Mouse (Mus musculus) hindbrain, embryonic 10.5 days (tissue): Measurements from ENCODE around the gene Dpy19l1. TPM values are rescaled to one million over a fixed set of nuclear protein-coding genes. Genes with fewer than 3 reads are reported as not detected.

Experiments used
- DNase-seq: peaks from one replicate; pipeline ENCODE4 v3.0.0-alpha.2; 2017; ENCODE audit warnings: low spot score
- H3K27ac ChIP-seq: fragments of 300-500 bp; sonication (generic); 2 replicates; pipeline ENCODE4 v1.5.1; 2016; ENCODE audit warnings: mild to moderate bottlenecking, moderate library complexity
- H3K27me3 ChIP-seq: fragments of 300-500 bp; sonication (generic); 2 replicates; pipeline ENCODE4 v1.6.1; 2016; ENCODE audit warnings: mild to moderate bottlenecking; ENCODE audit not compliant: poor library complexity, insufficient read depth, severe bottlenecking
- H3K36me3 ChIP-seq: fragments of 300-500 bp; sonication (generic); 2 replicates; pipeline ENCODE4 v1.6.1; 2016; ENCODE audit warnings: mild to moderate bottlenecking, moderate library complexity
- H3K4me1 ChIP-seq: fragments of 300-500 bp; sonication (generic); replicated peaks from 2 replicates; pipeline ENCODE4 v1.6.1; 2016; ENCODE audit warnings: mild to moderate bottlenecking
- H3K4me3 ChIP-seq: fragments of 300-500 bp; sonication (generic); 2 replicates; pipeline ENCODE4 v1.5.1; 2016; ENCODE audit warnings: mild to moderate bottlenecking, moderate library complexity
- H3K9me3 ChIP-seq: fragments of 300-500 bp; sonication (generic); 2 replicates; pipeline ENCODE4 v1.6.1; 2016; ENCODE audit warnings: mild to moderate bottlenecking, moderate library complexity
- WGBS: fragments of 180-500 bp; shearing (Covaris S2); methylation state at CpG from one replicate; pipeline ENCODE4 v1.1.7; 2016; 5-methylcytosine and 5-hydroxymethylcytosine counted together
- polyA plus RNA-seq: library from polyadenylated mRNA; unstranded; fragments of >200 nt; fragmentation: Nextera tagmentation; extraction: Ambion mirVana; gene quantifications from 2 replicates; pipeline ENCODE4 v1.2.1, GENCODE M21; 2016

The Dpy19l1 gene
- polyA plus RNA-seq, 1 experiment from 2014 or later = 4.9 TPM

GRCm38 (mm10) chr9:24453833-24454232 is 49.1 kb downstream of the Dpy19l1 start:
- WGBS = 91% methylated on average over 12 of the region's 12 CpGs
- Histone ChIP-seq H3K36me3 (peaks cover 5% of the 10 kb centered on the region; the same call in 1 of the 2 replicates), H3K27ac (no peak overlapping the region), H3K4me1 (no peaks in the 10 kb centered on the region), H3K9me3 (no peaks in the 10 kb centered on the region), H3K27me3 (no peaks in the 10 kb centered on the region), H3K4me3 (no peak overlapping the region)
- no peak for DNase-seq

DNA sequence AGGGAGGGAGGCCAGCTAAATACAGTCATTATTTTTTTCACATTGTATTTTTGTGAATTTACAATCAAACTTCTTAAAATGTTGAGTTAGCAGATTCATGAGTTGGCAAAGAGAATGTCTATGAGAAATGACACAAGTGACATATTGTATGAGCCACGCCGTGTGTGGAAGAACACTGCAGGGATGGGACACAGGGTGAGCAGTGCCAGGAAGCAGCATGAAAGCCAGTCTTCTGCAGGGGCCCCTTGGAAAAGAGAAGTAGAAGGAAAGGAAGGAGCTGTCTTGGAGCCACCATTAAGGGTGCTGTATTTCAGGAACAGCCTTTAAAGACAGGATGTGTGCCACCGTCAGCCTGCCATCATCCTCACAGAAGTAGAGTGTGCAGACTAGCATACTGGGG is 52.0 kb downstream of the Dpy19l1 start:
- Histone ChIP-seq H3K36me3 (peaks cover 12% of the 10 kb centered on the region; the same call in 1 of the 2 replicates), H3K4me1 (no peaks in the 10 kb centered on the region), H3K9me3 (no peaks in the 10 kb centered on the region), H3K27ac (no peak overlapping the region), H3K4me3 (no peak overlapping the region), H3K27me3 (no peaks in the 10 kb centered on the region)
- no peak for DNase-seq
- WGBS = 93% methylated on average over 3 of the region's 3 CpGs

DNA sequence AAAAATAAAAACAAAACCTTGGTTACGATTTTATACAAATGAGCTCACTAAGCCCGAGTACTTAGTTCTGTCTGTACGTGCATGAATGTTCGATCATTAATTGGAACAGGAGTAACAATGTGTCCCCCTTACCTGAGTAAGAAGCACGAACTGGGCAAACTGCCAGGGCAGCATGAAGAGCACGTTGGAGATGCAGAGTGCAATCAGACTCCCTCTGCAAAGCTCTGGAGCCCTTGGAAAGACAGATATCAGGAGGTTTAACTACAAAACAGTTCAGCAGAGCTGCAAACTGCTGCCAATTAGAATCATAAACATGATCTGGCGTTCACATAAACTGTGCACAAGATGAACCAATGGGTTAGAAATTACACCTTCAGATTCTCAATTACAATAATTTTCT is 52.4 kb downstream of the Dpy19l1 start:
- Histone ChIP-seq H3K9me3 (no peaks in the 10 kb centered on the region), H3K36me3 (peaks cover 12% of the 10 kb centered on the region; the same call in 1 of the 2 replicates), H3K27ac (no peak overlapping the region), H3K27me3 (no peaks in the 10 kb centered on the region), H3K4me1 (no peaks in the 10 kb centered on the region), H3K4me3 (no peak overlapping the region)
- no peak for DNase-seq
- 92% methylated on average over 7 of the region's 7 CpGs for WGBS

- no peak for DNase-seq
- Histone ChIP-seq H3K9me3 (no peaks in the 10 kb centered on the region), H3K4me3 (no peak overlapping the region), H3K27ac (no peak overlapping the region), H3K36me3 (no peaks in the 10 kb centered on the region), H3K4me1 (0 out of 2 replicates have a peak, but pooled peaks cover 5% of the 10 kb centered on the region), H3K27me3 (no peaks in the 10 kb centered on the region)
- 79% methylated on average over 2 of the region's 2 CpGs for WGBS
Observed at GRCm38 (mm10) chr9:24434901-24435300, 68.0 kb downstream of the Dpy19l1 start.

- Histone ChIP-seq H3K27ac (no peak overlapping the region), H3K9me3 (no peaks in the 10 kb centered on the region), H3K4me3 (no peak overlapping the region), H3K4me1 (0 out of 2 replicates have a peak, but pooled peaks cover 4% of the 10 kb centered on the region), H3K27me3 (no peaks in the 10 kb centered on the region), H3K36me3 (peaks cover 6% of the 10 kb centered on the region; the same call in 1 of the 2 replicates)
- no peak for DNase-seq
Observed at GRCm38 (mm10) chr9:24429721-24430120, 73.2 kb downstream of the Dpy19l1 start.

DNA sequence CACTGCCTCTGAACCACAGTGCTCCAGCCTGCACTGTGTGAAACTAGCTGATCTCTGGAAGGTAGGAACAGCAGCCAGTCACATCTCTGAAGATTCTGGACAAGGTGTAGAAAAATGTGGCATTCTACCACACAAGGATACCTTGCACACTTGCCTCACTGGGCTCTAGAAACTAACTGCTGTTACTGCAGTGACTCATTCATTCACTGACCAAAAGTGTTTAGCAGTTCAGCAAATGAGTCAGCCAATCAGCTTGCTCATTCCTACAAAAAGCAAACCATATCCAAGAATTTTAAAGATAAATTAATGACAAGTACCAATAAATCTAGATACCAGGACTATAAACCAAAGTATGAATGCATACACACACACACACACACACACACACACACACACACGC is 77.3 kb downstream of the Dpy19l1 start:
- Histone ChIP-seq H3K4me3 (no peak overlapping the region), H3K27ac (no peak overlapping the region), H3K9me3 (no peaks in the 10 kb centered on the region), H3K4me1 (no peaks in the 10 kb centered on the region), H3K36me3 (peaks cover 33% of the 10 kb centered on the region), H3K27me3 (no peaks in the 10 kb centered on the region)
- 94% methylated on average over 1 of the region's 1 CpGs for WGBS
- no peak for DNase-seq

GRCm38 (mm10) chr9:24423241-24423640 is 79.7 kb downstream of the Dpy19l1 start:
- H3K4me1 ChIP-seq = no peaks in the 10 kb centered on the region
- no peaks in the 10 kb centered on the region for H3K27me3 ChIP-seq
- no peak for DNase-seq
- peaks cover 48% of the 10 kb centered on the region for H3K36me3 ChIP-seq
- no peak overlapping the region for H3K4me3 ChIP-seq
- 95% methylated on average over 8 of the region's 8 CpGs for whole genome bisulfite sequencing
- H3K9me3 ChIP-seq = no peaks in the 10 kb centered on the region
- H3K27ac ChIP-seq = no peak overlapping the region

GRCm38 (mm10) chr9:24421888-24422287 is 81.1 kb downstream of the Dpy19l1 start:
- Histone ChIP-seq H3K4me3 (no peak overlapping the region), H3K9me3 (no peaks in the 10 kb centered on the region), H3K27ac (no peak overlapping the region), H3K27me3 (no peaks in the 10 kb centered on the region), H3K36me3 (peaks cover 55% of the 10 kb centered on the region), H3K4me1 (no peaks in the 10 kb centered on the region)
- WGBS = 83% methylated on average over 1 of the region's 1 CpGs
- DNase-seq = no peak

GRCm38 (mm10) chr9:24421221-24421620 is 81.7 kb downstream of the Dpy19l1 start:
- no peak overlapping the region for H3K27ac ChIP-seq
- no peak overlapping the region for H3K4me3 ChIP-seq
- H3K36me3 ChIP-seq = peaks cover 55% of the 10 kb centered on the region
- 96% methylated on average over 3 of the region's 3 CpGs for WGBS
- no peaks in the 10 kb centered on the region for H3K9me3 ChIP-seq
- no peak for DNase-seq
- H3K27me3 ChIP-seq = no peaks in the 10 kb centered on the region
- no peaks in the 10 kb centered on the region for H3K4me1 ChIP-seq

GRCm38 (mm10) chr9:24420144-24420543 is 82.8 kb downstream of the Dpy19l1 start:
- Histone ChIP-seq H3K9me3 (no peaks in the 10 kb centered on the region), H3K36me3 (peaks cover 55% of the 10 kb centered on the region), H3K27ac (no peak overlapping the region), H3K27me3 (no peaks in the 10 kb centered on the region), H3K4me1 (no peaks in the 10 kb centered on the region), H3K4me3 (no peak overlapping the region)
- WGBS = 95% methylated on average over 4 of the region's 4 CpGs
- no peak for DNase-seq

DNA sequence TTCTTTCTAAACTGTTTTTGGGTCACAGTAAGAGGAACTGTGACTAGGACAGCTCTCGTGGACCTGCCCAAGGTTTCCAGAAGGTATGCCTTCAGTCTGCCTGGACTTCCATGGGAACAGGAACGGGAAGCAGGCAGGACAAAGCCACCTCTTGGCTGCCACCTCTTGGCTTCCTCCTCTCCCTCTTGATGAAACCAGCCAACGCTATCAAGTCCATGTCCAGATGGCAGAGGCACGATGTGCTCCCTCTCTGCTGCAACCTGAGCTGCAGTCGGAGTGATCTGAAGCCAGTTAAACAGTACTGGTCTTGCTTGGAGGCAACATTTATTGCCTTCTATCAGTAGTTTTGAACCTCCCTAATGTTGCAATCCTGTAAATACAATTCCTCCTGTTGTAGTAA is 84.7 kb downstream of the Dpy19l1 start:
- WGBS = 92% methylated on average over 5 of the region's 5 CpGs

GRCm38 (mm10) chr9:24411483-24411882 is 91.5 kb downstream of the Dpy19l1 start:
- H3K4me1 ChIP-seq = no peaks in the 10 kb centered on the region
- no peak overlapping the region for H3K27ac ChIP-seq
- H3K27me3 ChIP-seq = no peaks in the 10 kb centered on the region
- DNase-seq = no peak
- H3K36me3 ChIP-seq = peaks cover 11% of the 10 kb centered on the region
- no peaks in the 10 kb centered on the region for H3K9me3 ChIP-seq
- 95% methylated on average over 8 of the region's 8 CpGs for WGBS
- H3K4me3 ChIP-seq = no peak overlapping the region

More for the DNA sequence above, 84.7 kb downstream of the Dpy19l1 start:
- no peak overlapping the region for H3K27ac ChIP-seq
- no peaks in the 10 kb centered on the region for H3K9me3 ChIP-seq
- no peak overlapping the region for H3K4me3 ChIP-seq
- DNase-seq = no peak
- no peaks in the 10 kb centered on the region for H3K4me1 ChIP-seq
- H3K27me3 ChIP-seq = no peaks in the 10 kb centered on the region
- peaks cover 55% of the 10 kb centered on the region for H3K36me3 ChIP-seq

GRCm38 (mm10) chr9:24410439-24410838 is 92.5 kb downstream of the Dpy19l1 start:
- H3K27ac ChIP-seq = no peak overlapping the region
- H3K36me3 ChIP-seq = peaks cover 11% of the 10 kb centered on the region
- H3K9me3 ChIP-seq = no peaks in the 10 kb centered on the region
- 87% methylated on average over 1 of the region's 1 CpGs for WGBS
- no peaks in the 10 kb centered on the region for H3K27me3 ChIP-seq
- no peaks in the 10 kb centered on the region for H3K4me1 ChIP-seq
- DNase-seq = no peak
- H3K4me3 ChIP-seq = no peak overlapping the region

GRCm38 (mm10) chr9:24407992-24408391 is 94.9 kb downstream of the Dpy19l1 start:
- no peak overlapping the region for H3K4me3 ChIP-seq
- no peaks in the 10 kb centered on the region for H3K27me3 ChIP-seq
- no peaks in the 10 kb centered on the region for H3K4me1 ChIP-seq
- WGBS = 84% methylated on average over 3 of the region's 3 CpGs
- DNase-seq = no peak
- no peaks in the 10 kb centered on the region for H3K9me3 ChIP-seq
- no peak overlapping the region for H3K27ac ChIP-seq
- H3K36me3 ChIP-seq = peaks cover 6% of the 10 kb centered on the region
